ENCODE assay signal across 10 mouse cellular contexts in the genomic region with DNA sequence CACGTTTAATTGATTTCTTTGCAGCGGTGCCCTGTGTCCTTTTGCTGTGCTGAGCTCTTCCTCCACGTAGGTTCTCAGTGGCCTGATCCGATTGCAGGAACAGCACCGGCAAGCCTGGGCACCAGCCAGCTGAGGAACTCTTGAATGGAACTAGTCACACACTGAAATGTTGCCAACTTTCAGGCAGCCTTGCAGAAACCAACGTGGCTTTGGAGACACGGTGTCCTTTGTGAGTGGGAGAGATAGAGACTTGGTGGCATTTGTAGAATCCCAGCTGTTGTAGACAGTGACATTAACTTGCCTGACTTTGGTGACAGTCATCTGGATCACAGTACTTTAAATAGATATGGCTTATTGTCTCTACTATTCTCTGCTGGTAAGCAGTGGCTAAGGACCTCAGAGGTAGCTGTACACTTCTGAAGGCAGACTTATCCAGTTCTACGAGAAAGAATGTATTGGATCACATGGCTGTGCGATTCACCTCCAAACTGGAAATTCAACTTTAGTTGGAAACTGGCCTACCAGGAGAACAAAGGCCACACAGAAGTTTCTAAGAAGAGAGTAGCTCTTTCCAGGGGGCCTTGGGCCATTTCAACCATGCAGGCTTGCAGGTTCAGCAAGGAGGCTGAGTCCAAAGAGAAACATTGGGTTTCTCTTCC. TPM values are rescaled to one million over a fixed set of nuclear protein-coding genes. Genes with fewer than 3 reads are reported as not detected.
DNase-seq lines count a peak whose midpoint lies in the region; ATAC-seq and TF ChIP-seq lines count a peak whose summit lies in the region.
"Had no signal": no experiment of that assay in that cellular context is flagged by ENCODE, and none has a peak within 500 bp of the region (broad histone marks: within the 10 kb centered on the region; RNA-seq: fewer than 3 reads in every experiment).

No protein-coding gene starts in this region.

- H3K9ac ChIP-seq in heart, adult 2 months (ENCODE audit: low read depth, low read length): no peak overlapping the region
- no peak overlapping the region for H3K9ac ChIP-seq in lung, postnatal 0 days (replicated peaks; ENCODE audit: low read depth)
- H3K9ac ChIP-seq in liver, postnatal 0 days (replicated peaks): no peak overlapping the region
- no peak overlapping the region for H3K9ac ChIP-seq in hindbrain, embryonic 13.5 days

- TF ChIP-seq EP300 in heart, adult 2 months (IDR thresholded peaks at IDR 0.05; ENCODE audit: insufficient read depth, low read depth, low read length): no peak
- peak; percentile 79 for TF ChIP-seq EP300 in lung, postnatal 0 days (IDR thresholded peaks at IDR 0.05)
- no peak for TF ChIP-seq EP300 in liver, postnatal 0 days (IDR thresholded peaks at IDR 0.05; ENCODE audit: low read depth)

- peak; percentile 31 to 50 for DNase-seq in heart, adult 2 months
- no peak for DNase-seq in heart, embryonic 10.5 days (ENCODE audit: low spot score)
- DNase-seq in adrenal gland, postnatal 25 days: peak; percentile 57
- DNase-seq in heart, postnatal 36 days: peak; percentile 28 to 31
- peak; percentile 91 for DNase-seq in lung, postnatal 0 days (ENCODE audit: low spot score)
- DNase-seq in liver, postnatal 0 days: no peak

- no peak for TF ChIP-seq POLR2A in heart, adult 2 months (IDR thresholded peaks at IDR 0.05; ENCODE audit: insufficient read depth, low read depth, low read length)

- WGBS in heart, adult 2 months: 38% methylated on average over 9 of the region's 9 CpGs
- 78% methylated on average over 9 of the region's 9 CpGs for WGBS in heart, embryonic 10.5 days
- WGBS in lung, postnatal 0 days: 23% methylated on average over 9 of the region's 9 CpGs
- WGBS in liver, postnatal 0 days (ENCODE audit: insufficient replicate concordance): 80% methylated on average over 9 of the region's 9 CpGs
- 85% methylated on average over 9 of the region's 9 CpGs for WGBS in hindbrain, embryonic 13.5 days

- no peaks in the 10 kb centered on the region for H3K27me3 ChIP-seq in heart, adult 2 months (ENCODE audit: control insufficient read depth, insufficient read depth, low read length)
- H3K27me3 ChIP-seq in heart, embryonic 10.5 days (ENCODE audit: insufficient read depth, poor library complexity, severe bottlenecking): no peaks in the 10 kb centered on the region
- H3K27me3 ChIP-seq in lung, postnatal 0 days (replicated peaks; ENCODE audit: insufficient read depth, low read length): no peaks in the 10 kb centered on the region
- no peaks in the 10 kb centered on the region for H3K27me3 ChIP-seq in liver, postnatal 0 days (ENCODE audit: insufficient read depth, low read length)
- H3K27me3 ChIP-seq in hindbrain, embryonic 13.5 days: no peaks in the 10 kb centered on the region

- H3K9me3 ChIP-seq in heart, embryonic 10.5 days: no peaks in the 10 kb centered on the region
- H3K9me3 ChIP-seq in lung, postnatal 0 days (ENCODE audit: low read length): no peaks in the 10 kb centered on the region
- no peaks in the 10 kb centered on the region for H3K9me3 ChIP-seq in liver, postnatal 0 days (ENCODE audit: low read length)
- H3K9me3 ChIP-seq in hindbrain, embryonic 13.5 days: no peaks in the 10 kb centered on the region

- H3K4me2 ChIP-seq in lung, postnatal 0 days (replicated peaks; ENCODE audit: low read depth, low read length): no peak overlapping the region
- H3K4me2 ChIP-seq in liver, postnatal 0 days (ENCODE audit: low read depth, low read length): no peak overlapping the region
- H3K4me2 ChIP-seq in hindbrain, embryonic 13.5 days: no peak overlapping the region

- intact Hi-C loops in heart, adult 2 months (cut with DNase I): no loop called here
- intact Hi-C loops in heart, postnatal 36 days (cut with DNase I): no loop called here

- H3K27ac ChIP-seq in heart, adult 2 months: no peak overlapping the region
- H3K27ac ChIP-seq in heart, embryonic 10.5 days: no peak overlapping the region
- peak overlapping the region; percentile 63 for H3K27ac ChIP-seq in lung, postnatal 0 days (ENCODE audit: low read length)
- H3K27ac ChIP-seq in liver, postnatal 0 days (ENCODE audit: low read depth): no peak overlapping the region
- H3K27ac ChIP-seq in hindbrain, embryonic 13.5 days: no peak overlapping the region

- ATAC-seq in lung, postnatal 0 days: peak; percentile 88
- ATAC-seq in monocyte, adult 5-6 weeks (replicated peaks; ENCODE audit: insufficient number of reproducible peaks, low FRiP score, low TSS enrichment, poor library complexity, severe bottlenecking): no peak
- no peak for ATAC-seq in liver, postnatal 0 days
- no peak for ATAC-seq in hindbrain, embryonic 13.5 days (ENCODE audit: low FRiP score)

- no peak for TF ChIP-seq CTCF in heart, adult 2 months (IDR thresholded peaks at IDR 0.05)
- TF ChIP-seq CTCF in lung, postnatal 0 days (IDR thresholded peaks at IDR 0.05): no peak
- no peak for TF ChIP-seq CTCF in liver, postnatal 0 days (IDR thresholded peaks at IDR 0.05; ENCODE audit: low read depth)

- H3K79me2 ChIP-seq in heart, adult 2 months (replicated peaks; ENCODE audit: control insufficient read depth, insufficient read depth, low read length): no peaks in the 10 kb centered on the region

- H3K4me3 ChIP-seq in heart, adult 2 months: no peak overlapping the region
- no peak overlapping the region for H3K4me3 ChIP-seq in heart, embryonic 10.5 days
- H3K4me3 ChIP-seq in lung, postnatal 0 days (ENCODE audit: low read depth, low read length): no peak overlapping the region
- H3K4me3 ChIP-seq in liver, postnatal 0 days (ENCODE audit: low read depth, low read length): no peak overlapping the region
- no peak overlapping the region for H3K4me3 ChIP-seq in hindbrain, embryonic 13.5 days

- peaks cover 2% of the 10 kb centered on the region for H3K4me1 ChIP-seq in heart, adult 2 months (ENCODE audit: control insufficient read depth, insufficient read depth, low read length)
- H3K4me1 ChIP-seq in heart, embryonic 10.5 days: peaks cover 5% of the 10 kb centered on the region; the same call in 1 of the 2 replicates
- H3K4me1 ChIP-seq in lung, postnatal 0 days (ENCODE audit: insufficient read depth, low read depth, low read length): peaks cover 8% of the 10 kb centered on the region; the same call in 1 of the 2 replicates
- no peaks in the 10 kb centered on the region for H3K4me1 ChIP-seq in liver, postnatal 0 days (ENCODE audit: insufficient read depth)
- peaks cover 7% of the 10 kb centered on the region; the same call in 1 of the 2 replicates for H3K4me1 ChIP-seq in hindbrain, embryonic 13.5 days (replicated peaks)

- no peaks in the 10 kb centered on the region for H3K36me3 ChIP-seq in heart, adult 2 months (ENCODE audit: control insufficient read depth, insufficient read depth, low read length)
- H3K36me3 ChIP-seq in heart, embryonic 10.5 days: no peaks in the 10 kb centered on the region
- H3K36me3 ChIP-seq in lung, postnatal 0 days (ENCODE audit: insufficient read depth, low read length): no peaks in the 10 kb centered on the region
- H3K36me3 ChIP-seq in liver, postnatal 0 days (replicated peaks; ENCODE audit: insufficient read depth, low read length): no peaks in the 10 kb centered on the region
- H3K36me3 ChIP-seq in hindbrain, embryonic 13.5 days: no peaks in the 10 kb centered on the region

RNA-seq across cellular contexts. Expression of gene Gm815, which starts 5.8 kb away (rescaled TPM):
- total RNA-seq in heart, adult 2 months (2021): not detected
- not detected in 2 replicates for polyA plus RNA-seq in heart, adult 2 months (2012; rRNA removed)
- polyA plus RNA-seq in heart, embryonic 10.5 days (2016; fragmentation: Nextera tagmentation; extraction: Ambion mirVana): not detected in 2 replicates
- total RNA-seq in adrenal gland, postnatal 25 days (2021): not detected in 2 replicates
- total RNA-seq in heart, postnatal 36 days (2021): not detected
- 0.16 TPM in 1 of 2 replicates, not detected in the other for polyA plus RNA-seq in lung, postnatal 0 days (2015; fragmentation: Nextera tagmentation; extraction: Ambion mirVana)
- not detected in 3 replicates for total RNA-seq in monocyte, adult 5-6 weeks (2017)
- not detected in 2 replicates for polyA plus RNA-seq in liver, postnatal 0 days (2015; fragmentation: Nextera tagmentation; extraction: Ambion mirVana)
- polyA plus RNA-seq in hindbrain, embryonic 13.5 days (2015; fragmentation: Nextera tagmentation; extraction: Ambion mirVana): not detected in 2 replicates
- total RNA-seq: layer of hippocampus, adult 8-10 months had no signal
- polyA plus RNA-seq: cortical plate, adult 2 months had no signal

Comparison
In these comparisons a context has a peak if more than half of its experiments do, and no peak if none do; other contexts are left out.
1. DNase-seq: peak in heart, adult 2 months (2 of 2), adrenal gland, postnatal 25 days (single experiment), heart, postnatal 36 days (2 of 2) and lung, postnatal 0 days (single experiment); none in heart, embryonic 10.5 days (single experiment) and liver, postnatal 0 days (single experiment).